Mouse (Mus musculus): Measurements from ENCODE around the gene Cycs. TPM values are rescaled to one million over a fixed set of nuclear protein-coding genes. Genes with fewer than 3 reads are reported as not detected.

The Cycs gene
- polyA plus RNA-seq, 1 experiment: 8.0 TPM

DNA sequence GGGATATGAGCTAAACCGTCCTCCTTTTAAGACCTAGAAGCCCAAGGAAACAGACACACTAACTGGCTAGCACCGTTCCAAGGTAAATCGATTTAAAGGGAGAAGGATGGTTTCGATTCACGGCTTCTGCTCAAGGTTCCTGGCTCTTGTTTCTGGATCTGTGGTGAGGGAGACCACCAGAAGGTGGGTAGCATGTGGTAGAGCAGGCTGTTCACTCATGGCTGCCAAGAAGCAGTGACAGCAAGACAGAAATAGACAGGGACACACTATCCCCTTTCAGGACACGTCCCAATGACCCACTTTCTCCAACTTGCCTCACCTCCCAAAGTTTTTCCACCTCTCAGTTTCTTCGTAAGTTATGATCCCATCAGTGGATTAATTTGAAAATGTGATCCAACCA lies 16.5 kb downstream of the Cycs start:
- no peak for DNase-seq (ENCODE audit: low read depth, low spot score)
- WGBS: 83% methylated on average over 7 of the region's 7 CpGs

DNA sequence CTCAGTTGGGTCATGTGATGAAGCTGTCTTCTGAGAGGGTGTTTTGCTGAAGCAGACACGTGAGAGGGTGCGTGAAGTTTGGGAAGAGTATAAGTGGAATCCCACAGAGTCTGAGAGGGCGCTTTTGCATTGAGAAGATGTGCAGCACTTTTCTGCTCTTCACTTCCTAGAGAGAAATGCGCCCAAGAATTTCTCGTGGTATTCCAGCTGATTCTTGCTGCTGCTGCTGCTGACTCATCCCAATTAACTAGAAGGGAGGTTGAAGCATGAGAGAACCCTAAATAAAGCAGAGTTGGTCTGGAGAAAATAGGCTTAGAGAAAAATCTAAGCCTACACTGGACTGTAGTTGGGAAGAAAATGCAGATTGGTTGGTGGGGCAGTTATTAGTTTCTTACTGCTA lies 17.3 kb downstream of the Cycs start:
- 73% methylated on average over 5 of the region's 5 CpGs for WGBS
- DNase-seq (ENCODE audit: low read depth, low spot score): no peak

DNA sequence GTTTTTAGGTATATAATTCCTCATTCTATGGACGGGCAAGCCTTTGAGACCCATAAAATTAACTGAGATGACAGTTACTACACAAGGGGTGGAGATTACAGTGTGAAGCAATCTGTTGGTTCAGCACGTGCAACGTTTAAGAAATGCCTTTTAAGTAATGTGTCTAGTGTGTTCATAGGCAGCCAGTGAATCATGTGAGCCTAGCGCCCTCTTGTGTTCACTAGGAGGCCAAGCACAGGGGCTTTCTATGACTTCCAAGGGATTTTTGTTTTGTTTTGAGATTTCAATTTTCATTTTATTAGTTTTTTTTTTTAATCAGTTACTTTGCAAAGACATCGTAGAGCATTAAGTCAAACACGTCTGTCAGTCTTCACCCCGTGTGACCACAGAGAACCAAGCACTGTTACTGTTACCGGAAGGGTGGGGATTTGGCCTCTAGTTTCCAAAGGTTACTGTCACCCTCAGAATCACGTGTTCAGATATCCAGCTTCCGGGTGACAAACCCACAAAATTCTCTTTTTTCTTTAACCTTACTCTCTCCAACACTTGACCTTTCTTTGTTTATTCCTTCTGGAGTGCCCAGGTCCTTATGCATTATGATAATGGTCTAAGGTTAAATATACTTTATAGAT lies 20.8 kb downstream of the Cycs start:
- no peak for DNase-seq (ENCODE audit: low read depth, low spot score)
- WGBS: 13% methylated on average over 10 of the region's 10 CpGs

DNA sequence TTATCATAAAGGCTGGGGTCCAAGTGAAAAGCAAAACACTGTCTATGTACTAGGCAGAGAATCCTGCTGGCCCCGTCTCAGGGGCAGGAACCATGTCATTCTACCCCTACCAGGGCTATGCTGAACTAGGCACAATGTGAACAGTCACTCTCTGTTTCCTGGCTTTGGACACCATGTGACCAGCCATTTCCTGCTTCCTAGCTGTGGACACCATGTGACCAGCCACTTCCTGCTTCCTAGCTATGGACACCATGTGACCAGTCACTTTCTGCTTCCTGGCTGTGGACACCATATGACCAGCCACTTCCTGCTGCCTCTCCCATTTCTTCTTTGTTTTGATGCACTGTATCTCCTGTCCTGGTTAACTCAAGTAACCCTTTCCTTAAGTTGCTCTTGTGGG lies 23.8 kb downstream of the Cycs start:
- no peak for DNase-seq (ENCODE audit: low read depth, low spot score)
- 94% methylated on average over 1 of the region's 1 CpGs for WGBS

DNA sequence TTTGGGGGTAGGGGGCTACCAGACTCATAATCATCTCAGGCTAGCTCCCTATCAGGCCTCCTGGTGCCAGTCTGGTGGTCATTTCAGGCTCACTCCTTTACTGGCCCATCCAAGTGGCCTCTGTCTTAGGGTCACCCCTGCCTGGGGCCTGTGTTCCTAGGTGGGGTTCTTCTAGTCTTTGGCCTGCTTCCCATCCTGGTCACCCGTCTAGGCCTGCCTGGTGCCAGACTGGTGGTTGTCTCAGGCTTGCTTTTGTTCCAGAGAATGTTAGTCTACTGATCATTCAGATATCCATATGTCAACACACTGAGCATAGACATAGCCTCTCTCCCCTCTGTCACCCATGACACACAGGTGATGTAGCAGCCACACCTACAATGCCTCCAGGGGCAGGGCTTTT lies 26.7 kb downstream of the Cycs start:
- no peak for DNase-seq (ENCODE audit: low read depth, low spot score)
- WGBS: 48% methylated on average over 1 of the region's 1 CpGs

DNA sequence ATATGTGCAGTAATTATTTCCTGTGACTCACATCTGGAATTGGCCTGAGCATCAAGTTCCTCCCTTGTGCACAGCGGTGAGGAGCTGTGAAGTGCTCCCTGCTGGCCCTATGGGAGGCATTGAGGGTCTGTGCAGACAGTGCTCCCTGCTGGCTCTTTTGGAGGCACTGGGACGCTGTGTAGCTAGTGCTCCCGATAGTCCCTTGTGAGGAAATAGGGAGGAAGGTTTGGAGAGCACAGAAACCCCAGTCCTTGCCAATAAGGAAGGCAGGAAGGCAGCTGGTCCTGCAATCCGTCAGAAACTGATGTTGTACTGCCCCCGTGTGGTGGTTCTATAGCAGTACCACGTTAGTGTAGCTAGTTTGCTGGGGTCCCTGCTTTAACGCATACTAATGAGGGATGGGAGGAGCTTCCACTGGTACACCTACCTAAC lies 29.9 kb downstream of the Cycs start:
- 7% methylated on average over 7 of the region's 7 CpGs for WGBS
- DNase-seq (ENCODE audit: low read depth, low spot score): no peak

DNA sequence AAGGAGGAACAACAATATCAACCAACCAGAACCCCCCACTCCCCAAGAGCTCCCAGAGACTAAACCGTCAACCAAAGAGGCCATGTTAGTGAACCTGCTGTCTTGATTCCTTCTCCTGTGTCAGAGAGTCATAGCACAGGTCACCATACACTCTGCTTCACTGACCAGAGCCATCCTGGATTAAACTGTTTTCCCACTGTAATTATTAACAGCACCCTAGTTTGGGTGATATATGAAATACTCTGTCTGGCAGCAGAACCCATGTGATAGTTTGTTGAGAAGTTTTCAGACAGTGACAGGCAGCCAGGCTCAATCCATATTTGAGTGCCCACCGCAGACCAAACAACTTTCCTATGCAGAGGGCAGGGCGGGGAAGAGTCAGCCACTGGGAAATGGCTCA lies 31.0 kb downstream of the Cycs start:
- no peak for DNase-seq (ENCODE audit: low read depth, low spot score)
- WGBS: 91% methylated on average over 3 of the region's 3 CpGs

DNA sequence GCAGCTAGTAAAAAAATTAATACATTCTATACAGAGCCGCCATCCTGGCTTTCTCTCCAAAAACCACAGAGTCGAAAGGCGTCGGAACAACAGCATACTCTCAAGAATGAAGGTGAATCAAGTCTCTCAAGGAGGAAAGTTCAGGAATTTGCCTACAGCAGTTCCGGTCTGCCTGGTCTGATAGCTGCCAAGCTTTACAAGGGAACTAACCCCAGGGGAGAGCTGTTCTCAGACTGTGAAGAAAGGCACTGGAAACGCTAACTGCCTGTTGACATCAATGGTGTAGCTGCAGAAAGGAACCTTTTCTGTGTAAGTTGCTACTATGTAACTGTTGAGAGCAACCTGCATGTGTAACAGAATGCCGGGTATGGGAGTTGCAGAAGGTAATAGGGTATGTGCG lies 34.4 kb downstream of the Cycs start:
- 83% methylated on average over 8 of the region's 8 CpGs for WGBS
- no peak for DNase-seq (ENCODE audit: low read depth, low spot score)

DNA sequence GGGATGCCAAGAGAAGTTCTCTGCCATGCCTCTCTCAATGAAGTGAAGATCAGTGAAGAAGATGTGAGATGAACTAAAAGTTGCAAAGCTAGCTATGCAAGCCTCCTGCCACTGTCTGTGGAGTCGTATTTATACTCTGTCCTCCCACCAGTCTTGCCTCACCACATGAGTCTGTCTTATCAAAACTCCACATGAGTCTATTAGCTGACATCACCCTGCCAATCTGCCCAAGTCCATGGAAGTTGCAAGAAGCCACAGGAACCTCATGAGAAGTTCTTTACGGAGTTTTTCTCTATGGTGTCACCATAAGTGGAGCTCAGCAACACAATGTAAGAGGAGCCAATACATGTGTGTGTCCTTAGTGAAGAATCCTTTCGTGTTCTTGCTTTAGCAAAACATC lies 35.3 kb downstream of the Cycs start:
- DNase-seq (ENCODE audit: low read depth, low spot score): no peak
- WGBS: 81% methylated on average over 3 of the region's 3 CpGs

DNA sequence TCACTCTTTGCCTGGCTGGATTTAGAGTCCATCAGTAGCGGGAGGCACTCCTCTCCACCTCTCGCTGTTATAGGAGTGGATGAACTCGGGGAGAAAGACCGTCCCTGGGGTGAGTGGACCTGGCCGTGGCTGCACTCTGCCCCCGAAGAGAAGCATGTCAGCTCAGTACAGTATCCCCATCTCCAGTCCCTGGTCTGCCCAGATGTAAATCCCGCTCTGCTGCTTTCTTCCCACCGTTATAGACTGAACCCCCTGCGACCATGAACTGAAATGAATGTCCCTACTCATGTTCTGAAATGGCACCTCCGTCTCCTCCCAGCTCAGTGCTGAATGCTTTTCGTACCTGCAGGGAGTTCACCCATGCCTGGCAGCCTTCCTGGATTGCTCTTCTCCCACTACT lies 37.1 kb downstream of the Cycs start:
- no peak for DNase-seq (ENCODE audit: low read depth, low spot score)
- WGBS: 82% methylated on average over 11 of the region's 11 CpGs

DNA sequence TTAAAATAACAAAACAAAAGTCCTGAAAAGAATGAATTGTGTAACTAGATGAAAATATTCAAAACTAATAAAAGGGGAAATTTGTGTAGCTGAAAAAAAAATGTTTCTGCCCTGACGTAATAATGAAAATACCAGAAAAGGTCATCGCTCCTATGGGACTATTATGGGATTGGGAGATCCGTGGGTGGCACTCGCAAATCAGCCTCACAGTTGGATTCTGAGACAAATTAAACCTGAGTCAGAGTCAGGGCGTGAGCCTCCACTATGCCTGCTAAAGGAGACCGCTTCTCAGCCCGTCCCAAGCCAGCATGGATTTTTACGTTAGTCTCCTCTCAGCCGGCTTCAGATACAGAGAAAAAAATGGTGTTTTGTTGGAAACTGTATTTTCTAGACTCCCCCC lies 38.9 kb downstream of the Cycs start:
- WGBS: 76% methylated on average over 9 of the region's 9 CpGs
- no peak for DNase-seq (ENCODE audit: low read depth, low spot score)

DNA sequence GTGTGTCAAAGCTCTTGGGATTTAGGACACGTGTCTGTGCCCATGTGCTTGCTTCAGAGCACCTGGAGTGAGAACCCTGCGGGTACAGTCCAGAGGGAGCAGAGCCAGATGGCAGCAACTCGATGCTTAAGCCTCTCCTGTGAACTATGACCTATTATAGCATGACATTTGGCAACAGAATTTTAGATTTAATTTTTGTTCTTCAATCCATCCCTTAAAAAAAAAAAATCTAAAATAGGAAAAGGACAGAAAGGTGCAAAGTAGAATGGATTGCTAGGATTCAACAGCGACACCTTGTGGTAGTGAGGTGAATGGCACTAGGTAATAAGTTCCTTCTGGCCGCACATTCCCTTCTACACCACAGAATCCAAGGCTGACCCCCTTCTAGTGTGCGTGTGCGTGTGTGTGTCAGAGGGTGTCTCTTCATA lies 39.7 kb downstream of the Cycs start:
- DNase-seq (ENCODE audit: low read depth, low spot score): no peak
- 26% methylated on average over 7 of the region's 7 CpGs for WGBS

DNA sequence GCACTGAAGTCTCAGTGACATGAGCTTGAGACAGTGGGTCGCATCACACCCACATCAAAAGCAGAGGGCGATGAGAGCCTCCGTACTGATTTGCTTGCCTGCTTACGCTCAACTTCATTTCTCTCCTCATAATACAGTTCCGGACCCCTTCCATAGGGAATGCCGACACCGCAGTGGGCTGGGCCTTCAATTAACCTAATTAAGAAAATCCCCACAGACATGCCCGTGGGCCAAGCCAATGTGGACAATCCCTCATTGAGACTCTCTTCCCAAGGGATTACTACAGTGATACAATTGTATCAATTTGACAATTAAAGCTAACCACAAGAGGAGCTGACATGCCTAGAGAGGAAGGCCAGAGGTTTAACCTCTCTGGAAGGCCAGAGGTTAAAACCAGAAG lies 40.5 kb downstream of the Cycs start:
- no peak for DNase-seq (ENCODE audit: low read depth, low spot score)
- 94% methylated on average over 8 of the region's 8 CpGs for WGBS

DNA sequence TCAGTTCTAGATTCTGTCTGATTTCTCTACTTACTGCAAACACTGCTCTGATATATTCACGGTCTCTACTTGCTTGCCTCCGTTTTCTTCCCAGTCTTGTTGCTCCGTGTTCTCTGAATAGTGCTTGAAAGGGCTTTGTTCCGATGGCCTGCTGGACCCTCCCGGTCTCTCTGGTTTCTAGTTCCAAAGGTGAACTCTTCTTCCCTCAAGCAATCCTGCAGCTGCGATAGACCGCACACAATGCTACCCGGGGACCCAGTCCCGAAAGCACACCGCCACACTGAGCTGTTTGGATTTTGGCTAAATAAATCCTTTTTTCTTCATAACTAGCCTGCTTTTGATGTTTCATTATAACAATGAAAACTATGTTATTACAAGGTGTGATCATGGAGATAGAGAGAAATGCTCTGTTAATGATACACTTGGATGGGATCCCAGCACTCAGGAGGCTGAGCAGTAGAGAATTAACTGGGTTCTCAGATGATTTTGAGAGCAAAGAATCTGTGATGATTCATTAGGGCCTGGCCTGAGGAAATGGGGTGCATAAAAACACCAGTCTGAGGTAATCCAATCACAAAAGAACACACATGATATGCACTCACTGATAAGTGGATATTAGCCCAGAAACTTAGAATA lies 42.0 kb downstream of the Cycs start:
- no peak for DNase-seq (ENCODE audit: low read depth, low spot score)
- WGBS: 49% methylated on average over 10 of the region's 10 CpGs

DNA sequence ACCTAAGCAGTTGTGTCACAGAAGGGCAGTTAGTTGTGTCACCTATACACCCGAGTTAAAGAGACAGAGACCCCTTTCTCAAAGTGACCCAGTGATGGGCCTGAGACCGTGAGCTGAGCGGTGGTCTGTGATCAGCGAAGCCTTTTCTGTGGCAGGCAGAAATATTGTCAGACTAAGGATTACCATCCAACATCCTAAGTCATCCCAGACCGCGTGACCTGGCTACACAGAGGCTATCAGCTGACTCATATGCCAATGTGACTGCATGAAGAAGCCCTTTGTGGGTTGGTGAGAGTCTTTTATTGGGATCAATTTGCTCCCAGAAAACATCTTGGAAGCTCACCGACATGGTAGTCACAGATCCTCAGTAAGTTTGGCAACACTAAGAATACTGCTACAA lies 43.6 kb downstream of the Cycs start:
- no peak for DNase-seq (ENCODE audit: low read depth, low spot score)
- 94% methylated on average over 7 of the region's 7 CpGs for WGBS

DNA sequence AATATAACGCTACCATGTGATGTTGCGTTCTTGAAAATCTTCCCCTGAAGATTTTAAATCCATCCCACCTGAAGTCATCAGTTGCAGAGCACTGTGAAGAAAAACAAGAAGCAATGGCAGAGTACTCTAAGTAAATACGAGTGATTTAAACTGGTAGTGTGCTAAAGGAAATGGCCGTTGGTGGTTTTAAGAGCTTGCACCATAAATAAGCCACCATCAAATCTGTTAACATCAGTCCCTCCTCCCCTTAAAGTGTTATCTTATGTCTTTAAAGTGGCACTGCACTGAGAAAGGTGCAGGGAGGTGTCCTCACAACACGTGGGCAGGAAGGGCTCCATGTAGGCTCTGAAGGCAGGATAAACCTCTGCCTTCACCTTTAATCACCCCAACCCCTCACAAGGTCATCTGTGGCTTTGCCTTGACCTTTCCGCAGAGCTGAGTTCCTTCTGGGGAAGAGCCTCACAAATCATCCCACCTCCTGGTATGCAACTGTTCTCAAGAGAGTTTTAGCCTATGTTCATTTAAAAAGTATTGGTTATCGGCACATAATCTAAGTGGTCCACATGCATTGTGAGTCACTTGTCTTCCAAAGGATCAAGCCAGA lies 44.7 kb downstream of the Cycs start:
- WGBS: 62% methylated on average over 7 of the region's 7 CpGs
- no peak for DNase-seq (ENCODE audit: low read depth, low spot score)

DNA sequence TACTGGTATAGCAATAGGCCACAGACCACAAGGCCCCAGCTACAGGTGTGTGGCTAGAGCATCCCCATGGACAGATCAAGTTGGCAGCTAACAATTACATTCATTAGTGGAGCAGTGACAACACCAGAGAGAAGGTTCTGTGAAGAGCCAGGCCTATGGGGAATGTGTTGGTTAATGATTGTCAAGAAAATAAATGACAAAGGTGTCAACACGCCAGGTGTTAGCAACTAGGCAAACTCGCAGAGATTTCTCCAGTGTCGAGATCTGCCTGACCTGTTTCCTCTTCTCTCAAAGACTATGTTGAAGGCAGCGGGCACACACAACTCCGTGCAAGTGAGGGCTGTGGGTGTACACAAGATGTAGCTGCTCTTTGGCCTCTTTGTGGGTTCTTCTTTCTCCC lies 46.2 kb downstream of the Cycs start:
- 38% methylated on average over 5 of the region's 5 CpGs for WGBS
- no peak for DNase-seq (ENCODE audit: low read depth, low spot score)

DNA sequence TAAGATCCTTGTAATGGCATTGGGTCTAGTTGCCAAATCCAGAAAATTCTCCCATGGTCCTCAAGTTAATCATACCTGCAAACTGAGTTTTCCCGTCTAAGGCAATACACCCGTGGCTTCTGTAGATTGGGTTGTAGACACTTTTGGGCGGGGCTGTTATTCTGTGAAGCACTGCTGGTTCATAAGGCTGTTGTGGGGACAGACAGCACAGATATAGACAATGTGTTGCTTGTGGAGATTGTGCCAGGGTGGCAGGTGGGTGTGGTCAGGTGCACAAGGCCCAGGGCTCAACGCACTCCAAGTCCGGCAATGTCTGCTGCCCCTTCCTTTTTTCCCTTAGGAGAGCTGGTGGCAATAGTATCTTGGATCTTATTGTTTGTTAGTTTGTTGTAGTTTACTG lies 48.0 kb downstream of the Cycs start:
- 50% methylated on average over 5 of the region's 5 CpGs for WGBS
- no peak for DNase-seq (ENCODE audit: low read depth, low spot score)

Data from large intestine, adult 2 months (tissue).